Mouse (Mus musculus) stomach, postnatal 0 days (tissue): ENCODE data around the gene Ubxn10. TPM values are rescaled to one million over a fixed set of nuclear protein-coding genes. Genes with fewer than 3 reads are reported as not detected.

ENCODE experiments used
- ATAC-seq: fragments of 200-750 bp; cut with Nextera tagmentation; 2 replicates; pipeline ENCODE4 v1.8.0; 2017; ENCODE audit not compliant: low FRiP score, low TSS enrichment
- DNase-seq: peaks from one replicate; pipeline ENCODE4 v3.0.0-alpha.2; 2016; ENCODE audit warnings: low spot score
- H3K27ac ChIP-seq: fragments of 300-500 bp; sonication (generic); replicated peaks from 2 replicates; pipeline ENCODE4 v1.5.1; 2014; ENCODE audit warnings: mild to moderate bottlenecking, control low read depth
- H3K27me3 ChIP-seq: fragments of 300-500 bp; sonication (generic); 2 replicates; pipeline ENCODE4 v1.6.1; 2014; ENCODE audit warnings: low read length; ENCODE audit not compliant: control insufficient read depth, insufficient read depth
- H3K36me3 ChIP-seq: fragments of 300-500 bp; sonication (generic); 2 replicates; pipeline ENCODE4 v1.6.1; 2014; ENCODE audit warnings: low read length, mixed read lengths; ENCODE audit not compliant: control insufficient read depth, insufficient read depth
- H3K4me1 ChIP-seq: fragments of 300-500 bp; sonication (generic); replicated peaks from 2 replicates; pipeline ENCODE4 v1.6.1; 2014; ENCODE audit warnings: antibody characterized with exemption; ENCODE audit not compliant: control insufficient read depth, insufficient read depth
- H3K4me2 ChIP-seq: fragments of 300-500 bp; sonication (generic); replicated peaks from 2 replicates; pipeline ENCODE4 v1.6.1; 2014; ENCODE audit warnings: low read depth, mild to moderate bottlenecking, control low read depth, moderate library complexity
- H3K4me3 ChIP-seq: fragments of 300-500 bp; sonication (generic); 2 replicates; pipeline ENCODE4 v1.5.1; 2014; ENCODE audit warnings: low read depth, low read length, control low read depth
- H3K9ac ChIP-seq: fragments of 300-500 bp; sonication (generic); 2 replicates; pipeline ENCODE4 v1.6.1; 2014; ENCODE audit warnings: mild to moderate bottlenecking, low read length, control low read depth, mixed read lengths
- H3K9me3 ChIP-seq: fragments of 300-500 bp; sonication (generic); 2 replicates; pipeline ENCODE4 v1.6.1; 2016; ENCODE audit warnings: low read length; ENCODE audit not compliant: control insufficient read depth
- CTCF ChIP-seq: IDR thresholded peaks from 2 replicates; pipeline ENCODE4 v1.5.1; 2016; ENCODE audit warnings: antibody characterized with exemption, low read depth, mild to moderate bottlenecking, moderate library complexity
- EP300 ChIP-seq: optimal IDR thresholded peaks from 2 replicates; pipeline ENCODE3; 2016; ENCODE audit warnings: antibody characterized with exemption
- WGBS: fragments of 180-500 bp; shearing (Covaris S2); extraction: QIAGEN DNeasy Blood & Tissue Kit; methylation state at CpG from one replicate; pipeline ENCODE4 v1.1.7; 2014; 5-methylcytosine and 5-hydroxymethylcytosine counted together
- polyA plus RNA-seq: library from polyadenylated mRNA; unstranded; fragments of >200 nt; fragmentation: Nextera tagmentation; extraction: Ambion mirVana; gene quantifications from 2 replicates; pipeline ENCODE4 v1.2.1, GENCODE M21; 2015

Gene Ubxn10
- polyA plus RNA-seq, 1 experiment from 2014 or later = 0.64 TPM

DNA sequence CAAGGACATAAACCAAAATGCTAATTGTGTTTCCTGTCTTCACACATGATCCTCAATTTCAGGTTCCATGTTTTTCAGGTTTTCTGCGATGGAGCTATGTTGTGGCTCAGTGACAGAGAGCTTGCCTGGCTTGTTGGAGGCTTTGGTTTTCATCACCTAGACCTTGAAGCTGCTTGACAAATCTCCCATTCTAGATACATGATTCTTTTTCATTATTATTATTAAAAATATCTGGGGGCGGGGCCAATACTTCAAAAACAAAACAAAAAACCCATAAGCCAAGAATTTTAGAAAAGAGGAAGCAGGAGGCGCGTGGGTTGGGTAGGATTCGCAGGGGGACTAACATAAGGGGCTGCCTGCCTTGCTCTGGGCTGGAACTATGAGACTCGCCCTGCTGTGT, 38.5 kb upstream of the Ubxn10 start, which contains the start of gene Pla2g2d:
Gene Pla2g2d (plus strand): TSS at position 301 of the 400 bp plus-strand sequence.
- H3K4me2 ChIP-seq = no peak within 1 kb of the TSS
- H3K9ac ChIP-seq = no peak within 1 kb of the TSS
- DNase-seq (no peak), ATAC-seq (no peak)
- 73% methylated on average over 6 of the region's 6 CpGs for WGBS
- H3K4me1 ChIP-seq = no peaks in the 10 kb centered on the region
- H3K27me3 ChIP-seq = no peaks in the 10 kb centered on the region
- no peaks in the 10 kb centered on the region for H3K9me3 ChIP-seq
- no peak for TF ChIP-seq EP300
- TF ChIP-seq CTCF = no peak
- no peak within 1 kb of the TSS for H3K27ac ChIP-seq
- no peaks in the 10 kb centered on the region for H3K36me3 ChIP-seq
- no peak within 1 kb of the TSS for H3K4me3 ChIP-seq

GRCm38 (mm10) chr4:138772386-138772785, 35.4 kb upstream of the Ubxn10 start:
- Histone ChIP-seq H3K4me3 (no peak overlapping the region), H3K9me3 (no peaks in the 10 kb centered on the region), H3K4me2 (no peak overlapping the region), H3K9ac (no peak overlapping the region), H3K4me1 (no peaks in the 10 kb centered on the region), H3K27me3 (no peaks in the 10 kb centered on the region), H3K36me3 (no peaks in the 10 kb centered on the region), H3K27ac (0 out of 2 replicates have a peak overlapping the region, but pooled peaks have one; percentile 30)
- 70% methylated on average over 5 of the region's 5 CpGs for WGBS
- DNase-seq = no peak
- ATAC-seq = no peak
- no peak for TF ChIP-seq EP300
- no peak for TF ChIP-seq CTCF

DNA sequence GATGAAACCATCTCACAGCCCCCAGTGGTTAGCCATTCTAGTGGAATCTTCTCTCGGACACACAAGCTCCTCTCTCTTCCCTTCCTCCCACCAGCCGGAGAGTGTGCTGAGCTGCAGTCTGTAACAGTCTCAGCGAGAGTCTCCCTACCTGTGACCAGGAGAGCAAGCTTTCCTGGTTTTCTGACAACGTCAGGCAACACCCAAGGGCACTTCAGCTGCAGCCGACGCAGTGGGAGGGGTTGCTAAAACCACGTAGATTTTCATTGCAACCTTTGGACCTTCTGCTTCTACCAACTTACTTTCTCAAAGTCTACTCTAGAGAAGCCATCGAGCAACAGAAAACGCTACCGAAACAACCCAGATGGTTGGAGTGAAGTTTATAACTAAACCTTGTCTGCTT, 35.0 kb upstream of the Ubxn10 start:
- Histone ChIP-seq H3K4me2 (no peak overlapping the region), H3K4me3 (no peak overlapping the region), H3K27me3 (no peaks in the 10 kb centered on the region), H3K9ac (no peak overlapping the region), H3K27ac (0 out of 2 replicates have a peak overlapping the region, but pooled peaks have one; percentile 30), H3K9me3 (no peaks in the 10 kb centered on the region), H3K36me3 (no peaks in the 10 kb centered on the region), H3K4me1 (no peaks in the 10 kb centered on the region)
- WGBS = 58% methylated on average over 10 of the region's 10 CpGs
- ATAC-seq = peak; percentile 92
- TF ChIP-seq EP300 (no peak), CTCF (no peak)
- DNase-seq = peak; percentile 84

- no peak overlapping the region for H3K4me2 ChIP-seq
- H3K9me3 ChIP-seq = no peaks in the 10 kb centered on the region
- H3K27me3 ChIP-seq = no peaks in the 10 kb centered on the region
- no peak overlapping the region for H3K9ac ChIP-seq
- no peak overlapping the region for H3K27ac ChIP-seq
- DNase-seq = no peak
- no peak for TF ChIP-seq EP300
- TF ChIP-seq CTCF = peak; percentile 10; the same call in 1 of the 2 replicates
- ATAC-seq = no peak; the same call in 1 of the 2 replicates
- WGBS = 69% methylated on average over 9 of the region's 9 CpGs
- no peaks in the 10 kb centered on the region for H3K4me1 ChIP-seq
- no peak overlapping the region for H3K4me3 ChIP-seq
- no peaks in the 10 kb centered on the region for H3K36me3 ChIP-seq
Measured at GRCm38 (mm10) chr4:138762266-138762665, 25.3 kb upstream of the Ubxn10 start.

DNA sequence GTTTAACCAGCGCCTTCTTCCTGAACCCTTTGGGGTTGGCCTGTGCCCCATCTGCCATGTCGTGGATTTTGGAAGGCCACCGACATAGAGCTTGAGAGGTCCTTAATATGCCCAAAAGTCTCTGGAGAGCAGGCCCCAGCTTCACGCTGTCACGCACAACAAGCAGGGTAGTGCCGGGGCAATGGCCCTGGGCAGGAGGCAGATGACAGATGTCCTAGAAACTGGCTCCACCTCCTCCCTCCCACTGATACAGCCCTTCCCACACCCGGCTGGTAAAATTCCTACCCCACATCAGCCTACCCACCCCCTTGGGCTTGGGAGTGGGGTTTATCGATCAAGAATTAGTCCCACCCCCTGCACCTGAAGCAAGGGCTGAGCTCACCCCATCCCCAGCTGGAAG, 20.4 kb upstream of the Ubxn10 start, which contains the start of gene Pla2g2f:
Gene Pla2g2f (minus strand): TSS at position 211 of the 400 bp plus-strand sequence.
- 77% methylated on average over 8 of the region's 8 CpGs for WGBS
- Histone ChIP-seq H3K27me3 (no peaks in the 10 kb centered on the region), H3K27ac (peak within 1 kb of the TSS; percentile 35; the same call in 1 of the 2 replicates), H3K4me2 (no peak within 1 kb of the TSS), H3K4me3 (no peak within 1 kb of the TSS), H3K9me3 (no peaks in the 10 kb centered on the region), H3K36me3 (no peaks in the 10 kb centered on the region), H3K9ac (no peak within 1 kb of the TSS), H3K4me1 (no peaks in the 10 kb centered on the region)
- ATAC-seq = no peak
- DNase-seq = no peak
- TF ChIP-seq EP300 (no peak), CTCF (no peak)

DNA sequence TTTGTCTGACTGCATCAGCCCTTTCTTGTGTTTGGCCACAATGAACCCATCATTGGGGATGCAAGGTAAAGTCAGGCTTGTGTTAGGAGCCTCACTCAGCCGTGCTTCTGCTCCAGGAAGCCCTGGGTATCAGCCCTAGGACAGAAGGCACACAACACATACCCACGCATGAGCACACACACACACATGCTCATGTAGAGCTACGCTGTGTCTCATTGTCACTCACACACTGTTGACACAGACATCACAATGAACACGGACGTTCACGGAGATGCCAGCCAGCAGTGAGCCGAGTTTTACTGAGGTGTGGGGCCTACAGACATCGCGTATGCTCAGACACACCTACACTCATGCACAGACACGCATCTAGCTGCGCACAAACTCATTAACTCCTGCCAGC, 19.0 kb upstream of the Ubxn10 start:
- no peaks in the 10 kb centered on the region for H3K27me3 ChIP-seq
- TF ChIP-seq EP300 (no peak), CTCF (no peak)
- no peak overlapping the region for H3K4me2 ChIP-seq
- H3K4me3 ChIP-seq = no peak overlapping the region
- ATAC-seq (no peak), DNase-seq (no peak)
- no peaks in the 10 kb centered on the region for H3K4me1 ChIP-seq
- H3K36me3 ChIP-seq = no peaks in the 10 kb centered on the region
- no peak overlapping the region for H3K9ac ChIP-seq
- 75% methylated on average over 11 of the region's 11 CpGs for WGBS
- H3K27ac ChIP-seq = peak overlapping the region; percentile 35; the same call in 1 of the 2 replicates
- no peaks in the 10 kb centered on the region for H3K9me3 ChIP-seq
